Mouse (Mus musculus) hematopoietic multipotent progenitor cell, adult 10-12 weeks (in vitro differentiated cells): ENCODE results near the gene Drc1. TPM values are rescaled to one million over a fixed set of nuclear protein-coding genes. Genes with fewer than 3 reads are reported as not detected.

Experiments
- polyA plus RNA-seq: library from polyadenylated mRNA; stranded (reverse); fragments of >175 nt; gene quantifications from 2 replicates; pipeline ENCODE4 v1.2.3, GENCODE M21; 2012; ENCODE audit warnings: low replicate concordance

The Drc1 gene
- polyA plus RNA-seq, result 0.08 TPM in 1 of 2 replicates, not detected in the other

GRCm38 (mm10) chr5:30281291-30281732, at the start of gene Drc1:
Drc1 (plus strand) TSS chr5:30281388.

GRCm38 (mm10) chr5:30232271-30232971, 48.8 kb upstream of the Drc1 start, which contains the start of gene Selenoi:
Selenoi (plus strand) TSS chr5:30232581.

Other genes with a start within 250 kb of the Drc1 start
- gene Tyms, start 207.8 kb upstream of the Drc1 start, polyA plus RNA-seq, result 1.6 and 7.8 TPM in 2 replicates
- gene Garem2, start 176.2 kb upstream of the Drc1 start, polyA plus RNA-seq, result not detected in 2 replicates
- not detected in 2 replicates for gene 3110082J24Rik, start 175.3 kb upstream of the Drc1 start, polyA plus RNA-seq
- 15.2 and 32.2 TPM in 2 replicates for gene Hadha, start 126.2 kb upstream of the Drc1 start, polyA plus RNA-seq
- gene Hadhb, start 126.1 kb upstream of the Drc1 start, polyA plus RNA-seq, result 7.7 and 49.9 TPM in 2 replicates
- gene Adgrf3, start 75.7 kb upstream of the Drc1 start, polyA plus RNA-seq, result not detected in 2 replicates
- 0.46 and 1.3 TPM in 2 replicates for gene Selenoi, start 48.8 kb upstream of the Drc1 start, polyA plus RNA-seq
- gene Otof, start 180.5 kb downstream of the Drc1 start, polyA plus RNA-seq, result 0.04 and 0.10 TPM in 2 replicates
- not detected in 2 replicates for gene 1700001C02Rik, start 184.7 kb downstream of the Drc1 start, polyA plus RNA-seq